Mouse (Mus musculus): ENCODE data around the gene Eng.

GRCm38 (mm10) chr2:32642813-32643212, 3.6 kb upstream of the Eng start:
- TF ChIP-seq CTCF (IDR thresholded peaks at IDR 0.05; ENCODE audit: borderline replicate concordance, extremely low read depth, insufficient read depth, insufficient read length) (no peak), POLR2A (IDR thresholded peaks at IDR 0.05; ENCODE audit: borderline replicate concordance, extremely low read depth, insufficient read depth, insufficient read length, poor library complexity, severe bottlenecking) (no peak)

Measured in brain, embryonic 14.5 days (tissue).